Mouse (Mus musculus): ENCODE measurements around the gene Gm5767. TPM values are rescaled to one million over a fixed set of nuclear protein-coding genes. Genes with fewer than 3 reads are reported as not detected.

The Gm5767 gene
- polyA plus RNA-seq, 1 experiment from 2014 or later = not detected

DNA sequence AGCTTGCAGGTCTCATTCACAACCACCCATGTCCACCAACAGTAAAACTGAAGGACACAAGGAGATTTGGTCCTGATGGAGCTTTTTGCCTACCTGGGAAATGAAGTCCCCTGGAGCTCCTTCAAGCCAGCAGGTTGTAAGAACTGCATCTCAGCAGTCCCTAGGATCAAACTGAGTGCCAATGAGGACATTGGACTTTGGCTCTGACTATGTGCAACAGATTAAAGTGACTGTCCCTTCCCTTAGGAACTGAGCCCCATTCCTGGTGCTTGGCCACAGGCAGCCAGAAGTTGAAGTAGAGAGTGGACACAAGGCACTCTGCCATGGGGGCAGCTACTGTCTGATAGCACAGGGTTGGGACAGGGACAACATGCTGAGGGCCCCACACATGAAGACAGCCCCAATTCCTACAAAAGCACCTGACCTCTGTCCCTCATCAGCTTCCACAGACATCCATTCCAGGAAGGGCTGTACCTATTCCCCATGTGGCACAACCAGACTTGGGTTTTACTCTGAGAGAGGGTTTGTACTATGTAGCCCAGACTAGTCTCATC, 7.1 kb downstream of the Gm5767 start:
- no peak for DNase-seq (ENCODE audit: low spot score)
- Histone ChIP-seq H3K27me3 (ENCODE audit: control insufficient read depth, insufficient read depth, low read length) (no peaks in the 10 kb centered on the region), H3K4me3 (ENCODE audit: low read depth, low read length) (no peak overlapping the region), H3K9ac (replicated peaks; ENCODE audit: low read length) (no peak overlapping the region), H3K4me2 (ENCODE audit: low read depth, low read length) (no peak overlapping the region), H3K4me1 (ENCODE audit: control insufficient read depth, insufficient read depth, low read length) (no peaks in the 10 kb centered on the region), H3K27ac (replicated peaks; ENCODE audit: low read depth, low read length) (no peak overlapping the region), H3K9me3 (replicated peaks; ENCODE audit: control insufficient read depth, low read length) (no peaks in the 10 kb centered on the region), H3K36me3 (replicated peaks; ENCODE audit: control insufficient read depth, insufficient read depth, low read depth, low read length) (peaks cover 6% of the 10 kb centered on the region)
- no peak for ATAC-seq (replicated peaks; ENCODE audit: insufficient number of reproducible peaks, low FRiP score, low TSS enrichment, low read depth)

DNA sequence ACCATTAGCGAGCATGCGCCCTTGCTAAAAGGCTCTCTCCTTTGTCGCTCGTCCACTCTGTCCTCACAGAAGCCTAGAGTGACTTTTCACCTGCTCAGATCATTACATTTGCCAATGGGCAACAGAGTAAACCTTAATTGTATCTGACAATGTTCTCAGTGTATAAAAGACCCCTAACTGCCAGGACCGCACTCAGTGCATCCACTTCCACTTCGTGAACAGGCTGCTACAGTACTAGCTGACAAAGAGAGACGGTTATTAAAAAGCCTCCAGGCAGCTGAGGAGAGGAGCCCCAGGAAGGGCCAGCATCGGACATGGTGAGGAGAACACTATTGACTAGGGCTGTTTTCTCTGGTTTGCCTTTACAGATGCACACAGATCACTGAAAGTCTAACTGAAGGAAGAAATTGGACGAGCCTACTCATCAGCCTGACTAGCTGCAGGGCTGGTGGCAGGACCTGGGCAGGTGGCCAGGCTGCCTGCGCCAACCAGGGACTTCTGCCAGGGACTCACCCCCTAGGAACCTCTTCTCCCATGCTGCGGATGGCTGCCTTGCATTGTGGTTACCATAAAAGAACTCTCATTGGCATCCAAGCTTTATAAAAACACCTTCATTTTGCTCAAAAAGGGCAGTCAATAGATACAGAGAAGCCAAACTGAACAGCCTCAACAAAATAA, 9.5 kb downstream of the Gm5767 start:
- 93% methylated on average over 11 of the region's 11 CpGs for WGBS
- ATAC-seq (replicated peaks; ENCODE audit: insufficient number of reproducible peaks, low FRiP score, low TSS enrichment, low read depth) = no peak

DNA sequence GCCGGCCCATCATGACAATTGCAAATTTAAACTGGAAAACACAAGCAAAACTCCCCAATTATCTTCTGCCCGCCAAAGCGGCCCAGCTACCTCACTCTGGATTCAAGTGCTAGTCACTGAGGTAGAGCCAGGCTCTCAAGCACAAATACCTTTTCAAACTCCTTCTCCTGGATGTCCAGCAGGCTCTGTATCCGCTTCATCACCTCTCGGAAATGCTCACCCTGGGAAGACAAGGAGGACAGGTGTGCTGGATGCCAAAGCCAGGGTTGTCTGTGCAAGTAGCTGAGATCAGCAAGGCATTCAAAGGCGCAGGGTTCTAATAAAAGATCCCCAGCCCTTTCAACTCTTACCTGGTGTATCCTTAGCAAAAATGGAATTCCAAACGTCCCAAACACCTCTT, 10.6 kb downstream of the Gm5767 start:
- Histone ChIP-seq H3K4me2 (ENCODE audit: low read depth, low read length) (no peak overlapping the region), H3K4me3 (ENCODE audit: low read depth, low read length) (no peak overlapping the region), H3K4me1 (ENCODE audit: control insufficient read depth, insufficient read depth, low read length) (no peaks in the 10 kb centered on the region), H3K9ac (replicated peaks; ENCODE audit: low read length) (no peak overlapping the region), H3K27me3 (ENCODE audit: control insufficient read depth, insufficient read depth, low read length) (no peaks in the 10 kb centered on the region), H3K36me3 (replicated peaks; ENCODE audit: control insufficient read depth, insufficient read depth, low read depth, low read length) (peaks cover 14% of the 10 kb centered on the region), H3K9me3 (replicated peaks; ENCODE audit: control insufficient read depth, low read length) (no peaks in the 10 kb centered on the region), H3K27ac (replicated peaks; ENCODE audit: low read depth, low read length) (no peak overlapping the region)
- ATAC-seq (replicated peaks; ENCODE audit: insufficient number of reproducible peaks, low FRiP score, low TSS enrichment, low read depth) (no peak), DNase-seq (ENCODE audit: low spot score) (no peak)
- WGBS = 89% methylated on average over 7 of the region's 7 CpGs

More for the DNA sequence above, 9.5 kb downstream of the Gm5767 start:
- no peaks in the 10 kb centered on the region for H3K9me3 ChIP-seq (replicated peaks; ENCODE audit: control insufficient read depth, low read length)
- DNase-seq (ENCODE audit: low spot score) = no peak
- no peaks in the 10 kb centered on the region for H3K27me3 ChIP-seq (ENCODE audit: control insufficient read depth, insufficient read depth, low read length)
- no peak overlapping the region for H3K9ac ChIP-seq (replicated peaks; ENCODE audit: low read length)
- H3K4me1 ChIP-seq (ENCODE audit: control insufficient read depth, insufficient read depth, low read length) = no peaks in the 10 kb centered on the region
- H3K4me3 ChIP-seq (ENCODE audit: low read depth, low read length) = no peak overlapping the region
- H3K36me3 ChIP-seq (replicated peaks; ENCODE audit: control insufficient read depth, insufficient read depth, low read depth, low read length) = peaks cover 14% of the 10 kb centered on the region
- no peak overlapping the region for H3K27ac ChIP-seq (replicated peaks; ENCODE audit: low read depth, low read length)
- no peak overlapping the region for H3K4me2 ChIP-seq (ENCODE audit: low read depth, low read length)

DNA sequence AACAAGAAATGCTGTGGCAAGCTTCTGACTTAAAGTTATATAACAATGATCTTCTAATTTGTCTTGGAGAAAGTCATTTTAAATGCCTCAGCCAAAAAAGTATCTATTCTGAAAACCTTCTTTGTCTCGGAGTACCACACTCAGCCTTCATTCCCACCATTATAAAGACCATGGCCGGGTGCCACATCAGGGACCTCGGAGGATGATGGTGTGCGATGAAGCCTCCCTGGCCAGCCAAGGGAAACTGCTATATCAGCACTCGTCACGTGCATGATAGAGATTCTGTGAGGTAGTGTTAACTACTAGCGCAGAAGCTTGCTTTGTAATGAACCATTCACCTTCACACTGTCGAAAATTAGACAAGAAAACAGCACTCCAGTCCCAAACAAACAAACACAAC, 19.0 kb downstream of the Gm5767 start:
- 94% methylated on average over 8 of the region's 8 CpGs for WGBS
- Histone ChIP-seq H3K27ac (replicated peaks; ENCODE audit: low read depth, low read length) (no peak overlapping the region), H3K4me3 (ENCODE audit: low read depth, low read length) (no peak overlapping the region), H3K4me1 (ENCODE audit: control insufficient read depth, insufficient read depth, low read length) (no peaks in the 10 kb centered on the region), H3K36me3 (replicated peaks; ENCODE audit: control insufficient read depth, insufficient read depth, low read depth, low read length) (peaks cover 14% of the 10 kb centered on the region), H3K9ac (replicated peaks; ENCODE audit: low read length) (no peak overlapping the region), H3K27me3 (ENCODE audit: control insufficient read depth, insufficient read depth, low read length) (no peaks in the 10 kb centered on the region), H3K9me3 (replicated peaks; ENCODE audit: control insufficient read depth, low read length) (no peaks in the 10 kb centered on the region), H3K4me2 (ENCODE audit: low read depth, low read length) (no peak overlapping the region)
- ATAC-seq (replicated peaks; ENCODE audit: insufficient number of reproducible peaks, low FRiP score, low TSS enrichment, low read depth) (no peak), DNase-seq (ENCODE audit: low spot score) (no peak)

DNA sequence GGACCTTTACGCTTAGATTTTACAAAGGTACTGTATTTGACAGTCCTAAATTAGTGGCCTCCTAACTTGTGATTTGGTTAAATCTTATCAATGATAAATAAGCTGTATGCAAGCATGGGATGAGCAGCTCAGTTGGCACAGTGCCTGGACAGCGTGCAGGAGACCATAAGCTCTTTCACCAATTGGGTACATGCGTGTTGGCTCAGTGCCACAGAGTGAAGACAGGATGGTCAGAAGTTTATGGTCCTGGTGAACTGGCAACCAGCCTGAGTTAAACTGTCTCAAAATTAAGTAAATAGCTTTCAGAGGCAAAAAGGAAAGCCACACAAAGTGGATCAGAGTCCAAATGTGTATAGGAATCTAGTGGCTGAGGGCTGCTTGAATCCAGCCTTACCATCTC, 20.0 kb downstream of the Gm5767 start:
- no peaks in the 10 kb centered on the region for H3K4me1 ChIP-seq (ENCODE audit: control insufficient read depth, insufficient read depth, low read length)
- H3K36me3 ChIP-seq (replicated peaks; ENCODE audit: control insufficient read depth, insufficient read depth, low read depth, low read length) = peaks cover 14% of the 10 kb centered on the region
- no peak for ATAC-seq (replicated peaks; ENCODE audit: insufficient number of reproducible peaks, low FRiP score, low TSS enrichment, low read depth)
- H3K27ac ChIP-seq (replicated peaks; ENCODE audit: low read depth, low read length) = no peak overlapping the region
- no peaks in the 10 kb centered on the region for H3K27me3 ChIP-seq (ENCODE audit: control insufficient read depth, insufficient read depth, low read length)
- H3K9ac ChIP-seq (replicated peaks; ENCODE audit: low read length) = no peak overlapping the region
- H3K4me3 ChIP-seq (ENCODE audit: low read depth, low read length) = no peak overlapping the region
- 95% methylated on average over 3 of the region's 3 CpGs for WGBS
- no peaks in the 10 kb centered on the region for H3K9me3 ChIP-seq (replicated peaks; ENCODE audit: control insufficient read depth, low read length)
- H3K4me2 ChIP-seq (ENCODE audit: low read depth, low read length) = no peak overlapping the region
- DNase-seq (ENCODE audit: low spot score) = no peak

DNA sequence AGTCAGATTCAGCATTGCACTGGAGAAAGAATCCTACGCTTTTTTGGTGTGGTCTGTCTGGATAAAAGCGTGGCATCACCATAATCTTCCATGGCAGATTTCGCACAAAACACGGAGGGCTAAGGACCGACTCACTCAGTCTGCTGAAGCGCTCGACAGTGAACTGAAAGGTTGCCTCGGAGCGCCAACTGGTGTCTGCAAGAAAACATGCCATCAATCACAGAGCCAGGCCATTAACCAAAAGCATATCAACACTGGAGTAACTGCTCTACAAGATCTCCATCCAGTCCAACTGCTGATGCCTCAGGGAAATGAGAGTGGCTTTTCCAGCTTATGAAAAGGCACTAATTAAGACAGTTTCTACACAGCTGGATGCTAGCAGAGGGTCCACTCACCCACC, 31.4 kb downstream of the Gm5767 start:
- H3K9me3 ChIP-seq (replicated peaks; ENCODE audit: control insufficient read depth, low read length) = no peaks in the 10 kb centered on the region
- ATAC-seq (replicated peaks; ENCODE audit: insufficient number of reproducible peaks, low FRiP score, low TSS enrichment, low read depth) (no peak), DNase-seq (ENCODE audit: low spot score) (no peak)
- no peak overlapping the region for H3K4me2 ChIP-seq (ENCODE audit: low read depth, low read length)
- H3K4me1 ChIP-seq (ENCODE audit: control insufficient read depth, insufficient read depth, low read length) = no peaks in the 10 kb centered on the region
- H3K27ac ChIP-seq (replicated peaks; ENCODE audit: low read depth, low read length) = no peak overlapping the region
- no peak overlapping the region for H3K4me3 ChIP-seq (ENCODE audit: low read depth, low read length)
- 91% methylated on average over 9 of the region's 9 CpGs for WGBS
- H3K9ac ChIP-seq (replicated peaks; ENCODE audit: low read length) = no peak overlapping the region
- H3K27me3 ChIP-seq (ENCODE audit: control insufficient read depth, insufficient read depth, low read length) = no peaks in the 10 kb centered on the region
- H3K36me3 ChIP-seq (replicated peaks; ENCODE audit: control insufficient read depth, insufficient read depth, low read depth, low read length) = peaks cover 10% of the 10 kb centered on the region

DNA sequence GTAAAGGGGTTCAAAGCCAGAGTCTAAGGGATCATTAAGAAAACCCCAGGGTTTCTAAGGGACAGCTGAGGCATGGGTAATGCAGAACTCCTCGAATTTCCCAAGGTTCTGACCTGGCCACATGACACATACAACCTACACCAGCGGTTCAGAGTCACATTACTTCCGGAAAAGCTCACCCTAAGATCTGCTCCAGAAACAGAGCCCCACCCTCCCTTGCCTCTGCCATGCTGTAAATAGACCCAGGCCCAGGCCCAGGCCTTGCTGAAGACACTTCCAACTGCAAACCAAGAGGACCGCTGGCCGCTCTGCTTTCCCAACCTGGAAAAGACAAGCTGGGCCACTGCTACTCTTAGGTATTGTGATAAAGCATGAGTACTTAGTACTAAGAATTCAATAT, 34.3 kb downstream of the Gm5767 start:
- H3K36me3 ChIP-seq (replicated peaks; ENCODE audit: control insufficient read depth, insufficient read depth, low read depth, low read length) = peaks cover 6% of the 10 kb centered on the region
- H3K27ac ChIP-seq (replicated peaks; ENCODE audit: low read depth, low read length) = no peak overlapping the region
- no peaks in the 10 kb centered on the region for H3K27me3 ChIP-seq (ENCODE audit: control insufficient read depth, insufficient read depth, low read length)
- H3K9ac ChIP-seq (replicated peaks; ENCODE audit: low read length) = no peak overlapping the region
- 88% methylated on average over 5 of the region's 5 CpGs for WGBS
- no peak overlapping the region for H3K4me3 ChIP-seq (ENCODE audit: low read depth, low read length)
- no peak for ATAC-seq (replicated peaks; ENCODE audit: insufficient number of reproducible peaks, low FRiP score, low TSS enrichment, low read depth)
- no peaks in the 10 kb centered on the region for H3K4me1 ChIP-seq (ENCODE audit: control insufficient read depth, insufficient read depth, low read length)
- no peak for DNase-seq (ENCODE audit: low spot score)
- no peaks in the 10 kb centered on the region for H3K9me3 ChIP-seq (replicated peaks; ENCODE audit: control insufficient read depth, low read length)
- no peak overlapping the region for H3K4me2 ChIP-seq (ENCODE audit: low read depth, low read length)

DNA sequence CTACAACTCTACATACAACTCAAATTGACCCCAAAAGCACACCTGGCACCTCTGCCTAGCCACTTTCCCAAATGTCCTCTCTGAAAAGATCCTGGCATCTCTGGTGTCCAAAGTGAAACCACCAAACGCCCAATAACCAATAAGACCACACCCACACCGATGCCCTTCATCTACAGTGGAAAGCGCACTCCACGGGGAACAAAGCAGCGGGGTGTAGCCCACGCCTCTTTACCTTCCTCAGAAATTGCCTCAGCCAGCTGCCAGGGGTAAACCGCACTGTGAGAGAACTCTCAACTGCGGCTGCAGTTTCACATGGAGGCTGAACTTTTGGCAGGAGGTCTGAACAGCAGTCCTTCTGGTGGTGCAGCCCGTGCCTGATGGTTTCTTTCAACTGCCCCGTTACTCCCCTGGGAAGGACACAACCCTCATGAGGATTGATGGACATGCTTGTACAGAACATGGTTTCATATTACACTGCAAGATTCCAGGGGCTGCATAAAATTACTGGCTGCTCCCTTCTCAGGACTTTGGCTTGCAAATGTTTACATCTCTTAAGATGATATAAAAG, 35.0 kb downstream of the Gm5767 start:
- WGBS = 80% methylated on average over 10 of the region's 10 CpGs
- peaks cover 6% of the 10 kb centered on the region for H3K36me3 ChIP-seq (replicated peaks; ENCODE audit: control insufficient read depth, insufficient read depth, low read depth, low read length)
- ATAC-seq (replicated peaks; ENCODE audit: insufficient number of reproducible peaks, low FRiP score, low TSS enrichment, low read depth) = no peak

More for the DNA sequence above, 35.0 kb downstream of the Gm5767 start:
- Histone ChIP-seq H3K27ac (replicated peaks; ENCODE audit: low read depth, low read length) (no peak overlapping the region), H3K9ac (replicated peaks; ENCODE audit: low read length) (no peak overlapping the region), H3K27me3 (ENCODE audit: control insufficient read depth, insufficient read depth, low read length) (no peaks in the 10 kb centered on the region), H3K4me2 (ENCODE audit: low read depth, low read length) (no peak overlapping the region), H3K4me1 (ENCODE audit: control insufficient read depth, insufficient read depth, low read length) (no peaks in the 10 kb centered on the region), H3K9me3 (replicated peaks; ENCODE audit: control insufficient read depth, low read length) (no peaks in the 10 kb centered on the region), H3K4me3 (ENCODE audit: low read depth, low read length) (no peak overlapping the region)
- peak; percentile 31 for DNase-seq (ENCODE audit: low spot score)

Data from embryonic facial prominence, embryonic 11.5 days (tissue).